Mouse (Mus musculus): ENCODE measurements around the gene Pml.

Pml gene

GRCm38 (mm10) chr9:58242696-58243095 lies 6.9 kb downstream of the Pml start:
- DNase-seq (ENCODE audit: extremely low read depth, insufficient read length, low spot score) = no peak

- peak; percentile 40 for DNase-seq (ENCODE audit: extremely low read depth, insufficient read length, low spot score)
These were observed 7.7 kb downstream of the Pml start for GRCm38 (mm10) chr9:58241780-58242485.

GRCm38 (mm10) chr9:58234502-58235015 lies 15.0 kb downstream of the Pml start:
- DNase-seq (ENCODE audit: extremely low read depth, insufficient read length, low spot score) = no peak

- DNase-seq (ENCODE audit: extremely low read depth, insufficient read length, low spot score) = no peak
These were observed 17.2 kb downstream of the Pml start for GRCm38 (mm10) chr9:58232374-58232773.

- DNase-seq (ENCODE audit: extremely low read depth, insufficient read length, low spot score) = no peak
These were observed 17.8 kb downstream of the Pml start for GRCm38 (mm10) chr9:58231746-58232145.

GRCm38 (mm10) chr9:58228777-58229466 lies 20.7 kb downstream of the Pml start:
- no peak for DNase-seq (ENCODE audit: extremely low read depth, insufficient read length, low spot score)

- DNase-seq (ENCODE audit: extremely low read depth, insufficient read length, low spot score) = no peak
These were observed 23.4 kb downstream of the Pml start for GRCm38 (mm10) chr9:58225915-58226913.

GRCm38 (mm10) chr9:58224356-58224755 lies 25.2 kb downstream of the Pml start:
- DNase-seq (ENCODE audit: extremely low read depth, insufficient read length, low spot score) = no peak

- no peak for DNase-seq (ENCODE audit: extremely low read depth, insufficient read length, low spot score)
These were observed 29.2 kb downstream of the Pml start for GRCm38 (mm10) chr9:58220218-58220903.

GRCm38 (mm10) chr9:58218539-58218938 lies 31.0 kb downstream of the Pml start:
- no peak for DNase-seq (ENCODE audit: extremely low read depth, insufficient read length, low spot score)

- DNase-seq (ENCODE audit: extremely low read depth, insufficient read length, low spot score) = no peak
These were observed 33.2 kb downstream of the Pml start for GRCm38 (mm10) chr9:58216402-58216801.

- peak; percentile 60 for DNase-seq (ENCODE audit: extremely low read depth, insufficient read length, low spot score)
These were observed 34.9 kb downstream of the Pml start for GRCm38 (mm10) chr9:58214519-58215180.

GRCm38 (mm10) chr9:58213865-58214264 lies 35.7 kb downstream of the Pml start:
- no peak for DNase-seq (ENCODE audit: extremely low read depth, insufficient read length, low spot score)

- DNase-seq (ENCODE audit: extremely low read depth, insufficient read length, low spot score) = no peak
These were observed 36.2 kb downstream of the Pml start for GRCm38 (mm10) chr9:58213377-58213776.

GRCm38 (mm10) chr9:58210304-58210627 lies 39.3 kb downstream of the Pml start:
- no peak for DNase-seq (ENCODE audit: extremely low read depth, insufficient read length, low spot score)

GRCm38 (mm10) chr9:58209462-58210303 lies 39.9 kb downstream of the Pml start:
- DNase-seq (ENCODE audit: extremely low read depth, insufficient read length, low spot score) = no peak

- DNase-seq (ENCODE audit: extremely low read depth, insufficient read length, low spot score) = no peak
These were observed 43.6 kb downstream of the Pml start for GRCm38 (mm10) chr9:58206013-58206412.

- peak; percentile 70 for DNase-seq (ENCODE audit: extremely low read depth, insufficient read length, low spot score)
These were observed 45.1 kb downstream of the Pml start for GRCm38 (mm10) chr9:58204448-58205000.

All from 3134 (cell line).